Mouse (Mus musculus) hindlimb bud, embryonic 11.5 days (tissue): ENCODE measurements at regions not wholly inside any gene's neighbourhood (a gene's known extent, or its start where the extent isn't known, plus 50 kb on each side); places are given as distances from the start of the nearest gene placed in this dataset.

Source experiments
- DNase-seq: peaks from one replicate; pipeline ENCODE4 v3.0.0-alpha.2; 2012; ENCODE audit warnings: low read depth, low spot score; ENCODE audit errors: extremely low spot score

DNA sequence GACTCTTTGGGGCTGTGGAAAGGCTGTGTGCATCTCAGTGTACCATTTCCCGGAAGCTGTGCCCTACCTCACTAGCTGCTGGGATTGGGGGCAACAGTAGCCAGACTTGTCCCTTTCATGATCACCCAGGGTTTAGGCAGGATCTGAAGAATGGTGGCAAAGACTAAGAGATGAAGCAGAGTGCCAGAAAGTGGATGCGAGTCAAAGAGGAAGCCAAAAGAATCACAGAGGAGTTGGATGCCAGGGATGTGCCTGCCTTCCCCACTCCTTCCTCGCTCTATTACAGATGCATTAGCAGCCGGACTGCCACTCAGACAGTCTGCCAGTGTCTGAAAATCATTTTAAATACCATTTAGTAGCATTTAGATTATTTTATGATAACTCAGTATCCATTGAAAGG is 271.5 kb upstream of the Slc24a2 start:
- no peak for DNase-seq

- DNase-seq = no peak
Observed at GRCm38 (mm10) chr4:87500441-87500840, 270.2 kb upstream of the Slc24a2 start.

DNA sequence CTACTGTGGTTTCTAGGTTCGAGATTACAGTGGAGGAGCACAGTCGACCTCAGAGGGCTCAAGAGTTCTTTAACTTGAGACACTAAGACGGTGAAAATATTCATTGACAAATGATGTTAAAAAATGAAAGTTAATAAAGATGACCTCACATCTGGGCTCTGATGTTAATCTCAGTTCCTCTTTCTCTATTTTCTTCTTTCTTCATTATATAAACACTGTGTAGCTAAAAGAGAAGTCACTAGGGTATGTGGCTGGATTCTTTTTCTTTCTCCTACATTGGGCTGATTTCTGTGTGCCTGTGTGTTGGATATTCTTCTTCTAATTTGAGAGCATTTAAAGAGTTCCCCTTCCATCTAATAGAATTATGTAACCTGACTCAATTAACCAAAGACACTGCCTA is 257.5 kb upstream of the Slc24a2 start:
- DNase-seq = no peak

DNA sequence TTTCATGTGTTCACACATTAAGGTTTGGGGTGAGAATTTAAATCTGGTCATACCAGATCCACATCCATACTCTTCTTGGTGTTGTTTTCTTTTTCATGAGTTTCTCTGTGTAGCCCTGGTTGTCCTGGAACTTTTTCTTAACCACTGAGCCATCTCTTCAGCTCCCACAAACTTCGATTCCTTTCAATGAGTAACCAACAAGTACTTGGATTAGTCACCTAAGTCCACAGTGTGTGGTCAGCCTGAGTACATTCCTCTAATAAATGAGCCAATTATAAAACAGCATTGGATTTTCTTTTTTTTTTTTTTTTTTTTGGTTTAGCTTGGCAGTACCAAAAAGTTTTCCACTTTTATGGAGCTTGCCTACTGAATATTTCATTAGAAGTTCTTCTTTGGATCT is 245.3 kb upstream of the Slc24a2 start:
- DNase-seq = no peak

DNA sequence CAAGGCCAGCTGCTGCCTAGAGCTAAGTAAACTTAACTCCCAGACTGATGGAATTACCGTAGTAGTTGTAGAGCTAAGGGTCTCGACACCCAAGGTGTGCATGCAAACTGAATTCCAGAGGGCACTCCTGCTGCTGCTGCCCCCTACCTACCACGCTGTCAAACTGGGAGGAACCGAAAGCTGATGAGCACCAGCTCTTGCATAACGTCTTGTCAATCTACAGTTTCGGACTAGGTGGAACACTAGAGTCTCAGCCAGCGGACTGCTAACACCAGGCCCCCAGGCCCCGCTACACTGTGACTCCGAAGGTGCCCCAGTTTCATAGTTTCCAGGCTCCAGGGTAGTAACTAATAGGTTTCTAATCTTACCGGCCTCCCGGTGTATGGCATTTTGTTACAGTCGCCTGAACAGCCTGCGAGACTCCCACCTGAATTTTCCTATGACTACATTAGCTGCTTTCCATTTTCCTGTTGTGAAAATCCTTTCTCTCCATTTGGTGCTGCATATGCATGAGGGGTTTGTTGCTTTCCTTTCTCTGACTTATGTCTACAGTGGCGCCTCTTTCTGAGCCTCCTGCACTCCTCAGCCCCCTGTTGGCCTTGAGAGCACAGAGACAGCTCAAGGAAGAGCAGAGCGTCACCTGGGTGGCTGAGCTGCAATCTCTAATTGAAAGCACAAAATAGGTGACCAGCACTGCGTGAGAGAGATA is 243.2 kb upstream of the Slc24a2 start:
- DNase-seq = no peak

DNA sequence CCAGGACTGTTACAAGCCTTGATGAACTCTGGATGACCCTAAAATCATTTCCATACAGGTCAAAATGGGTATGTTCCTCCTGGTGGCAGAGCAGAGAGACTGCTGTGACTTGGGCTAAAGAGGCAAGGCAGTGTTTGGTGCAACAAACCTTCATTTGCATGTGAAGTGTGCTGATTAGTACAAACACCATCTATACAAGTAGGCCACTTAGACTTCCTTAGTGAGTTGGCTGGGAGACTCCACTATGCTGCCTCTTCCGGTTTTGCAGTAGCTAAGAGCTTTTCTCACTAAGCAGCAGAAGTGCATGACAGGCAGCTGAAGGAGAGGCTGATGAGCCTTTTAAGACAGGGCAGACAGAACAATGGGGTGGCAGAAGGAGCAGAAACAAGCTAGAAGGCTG is 242.5 kb upstream of the Slc24a2 start:
- DNase-seq = no peak

DNA sequence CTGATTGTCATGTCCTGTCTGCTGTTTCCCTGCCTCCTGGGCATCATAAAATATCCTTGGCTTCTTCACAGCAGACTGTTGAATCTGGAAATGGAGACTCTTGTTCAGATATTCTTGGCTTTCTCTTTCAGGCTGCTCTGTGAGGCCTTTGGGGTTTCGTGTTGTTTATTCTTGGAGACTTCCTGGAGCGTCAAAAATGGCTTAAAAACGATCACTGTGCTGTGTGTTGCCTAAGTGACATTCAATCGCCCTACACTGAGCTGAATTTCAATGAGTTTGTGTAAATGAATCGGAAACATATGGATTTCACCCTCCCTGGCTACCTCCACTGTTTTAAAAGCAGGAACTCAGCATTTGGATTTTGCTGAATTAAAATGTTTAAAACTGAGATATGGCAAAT is 241.1 kb upstream of the Slc24a2 start:
- no peak for DNase-seq

- DNase-seq = no peak
Observed at GRCm38 (mm10) chr4:87467600-87467999, 237.3 kb upstream of the Slc24a2 start.

GRCm38 (mm10) chr4:87467018-87467417 is 236.7 kb upstream of the Slc24a2 start:
- no peak for DNase-seq

DNA sequence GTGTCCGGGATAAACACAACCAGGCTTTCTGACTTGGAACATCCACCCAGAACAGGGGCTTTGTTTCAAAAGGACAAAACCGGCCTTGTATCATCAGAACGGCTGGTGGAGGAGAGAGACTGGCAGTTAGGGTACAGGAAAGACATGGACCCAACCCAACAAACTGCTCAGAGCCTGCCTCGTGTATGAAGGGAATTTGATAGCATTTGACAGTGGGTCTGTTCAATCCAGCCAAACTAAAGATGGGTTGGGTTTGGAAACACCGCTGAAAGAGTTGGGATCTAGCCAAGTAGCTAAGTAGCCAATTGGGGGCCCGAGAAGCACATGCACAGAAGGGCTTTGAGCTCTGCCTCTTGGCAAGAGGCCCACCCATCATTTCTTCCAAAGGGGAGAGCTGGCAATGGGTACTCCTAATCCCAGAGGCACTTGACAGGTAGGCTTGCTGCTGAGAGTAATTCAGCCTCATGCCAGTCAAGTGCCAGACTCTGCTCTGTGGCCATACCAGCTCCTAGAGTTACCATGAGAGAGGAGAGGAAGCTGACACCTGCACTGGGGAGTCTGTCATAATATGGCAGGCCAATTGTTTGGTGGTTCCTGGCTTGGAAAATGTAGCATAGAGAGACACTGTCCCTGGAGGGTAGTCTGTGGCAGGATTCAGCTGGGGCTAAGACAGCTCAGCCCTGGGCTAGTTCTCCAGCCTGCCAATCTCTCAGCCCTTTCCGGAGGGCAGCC is 231.1 kb upstream of the Slc24a2 start:
- no peak for DNase-seq

- DNase-seq = no peak
Observed at GRCm38 (mm10) chr4:87455863-87456578, 225.7 kb upstream of the Slc24a2 start.

DNA sequence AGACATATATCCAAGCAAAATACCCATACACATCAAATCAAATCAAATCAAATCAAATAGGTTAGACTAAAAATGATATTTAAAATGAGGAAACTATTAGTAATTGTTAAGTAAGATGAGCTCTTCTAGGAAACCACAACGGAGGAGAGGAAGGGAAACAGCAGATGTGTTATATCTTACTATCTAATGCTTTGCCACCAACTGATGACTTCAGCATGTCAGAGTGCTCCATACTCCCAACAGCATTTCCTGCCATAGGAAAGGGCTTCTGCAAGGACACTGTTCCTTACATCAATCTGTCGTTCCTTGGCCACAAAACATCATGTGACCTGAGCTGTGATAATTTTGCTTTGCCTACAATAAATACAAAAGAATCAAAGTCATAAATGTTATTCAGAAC is 221.8 kb upstream of the Slc24a2 start:
- DNase-seq = no peak

- peak; percentile 26 for DNase-seq
Observed at GRCm38 (mm10) chr4:87451251-87451650, 221.0 kb upstream of the Slc24a2 start.

GRCm38 (mm10) chr4:87448338-87448737 is 218.1 kb upstream of the Slc24a2 start:
- DNase-seq = peak; percentile 16

DNA sequence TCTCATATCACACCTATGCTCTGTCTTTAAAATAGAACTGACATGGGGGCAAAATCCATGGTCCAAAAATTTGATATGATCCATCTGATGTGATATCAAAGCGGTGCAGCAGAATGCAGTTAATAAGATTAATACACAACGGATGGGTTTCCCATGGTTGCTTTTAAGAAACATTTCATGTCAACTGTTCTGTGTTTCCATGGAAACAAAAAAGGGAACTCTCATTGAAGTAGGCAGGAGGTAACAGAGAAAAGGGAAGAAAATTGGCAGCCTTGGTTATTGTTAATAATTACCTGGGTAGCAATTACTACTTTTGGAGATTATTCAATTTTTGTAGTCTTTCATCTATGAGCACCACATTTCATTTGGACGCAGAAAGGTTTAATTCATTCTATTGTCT is 216.6 kb upstream of the Slc24a2 start:
- DNase-seq = no peak

DNA sequence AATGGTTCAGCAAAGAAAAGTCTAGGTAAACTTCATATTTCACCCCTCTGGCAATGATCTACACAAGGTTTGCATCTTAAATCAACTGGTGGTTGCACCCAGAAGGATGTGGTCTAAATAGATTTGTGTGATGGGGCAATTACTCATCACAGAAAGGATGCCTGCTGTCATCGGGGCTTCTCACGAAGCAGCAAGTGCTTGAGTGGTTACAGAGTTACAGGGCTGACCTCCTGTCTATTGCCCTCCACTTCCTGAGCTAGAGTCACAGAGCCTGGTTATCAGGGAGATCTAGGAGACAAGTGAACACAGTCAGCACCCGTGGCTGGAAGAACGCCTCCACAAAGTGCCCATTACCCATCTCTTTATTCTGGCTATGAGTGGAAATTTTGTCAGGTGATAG is 203.9 kb upstream of the Slc24a2 start:
- no peak for DNase-seq

DNA sequence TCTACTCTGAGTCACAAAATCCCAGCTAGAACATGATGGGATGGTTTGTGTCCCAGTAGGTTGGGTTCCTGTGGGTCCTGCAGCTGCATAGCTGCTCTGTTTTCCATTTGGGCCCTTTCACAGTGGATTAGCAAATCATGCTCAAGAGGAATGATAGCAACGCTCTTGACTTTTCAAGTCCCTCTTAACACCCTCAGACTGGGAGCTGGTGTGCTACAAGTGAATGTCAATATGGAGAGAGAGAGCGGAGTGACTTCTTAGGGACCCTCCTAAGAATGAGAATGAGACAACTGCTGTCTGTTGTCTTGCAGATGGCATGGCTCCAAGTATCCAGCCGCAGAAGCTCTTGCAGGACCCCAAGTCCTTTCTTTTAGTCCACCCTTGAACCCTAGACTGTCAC is 198.1 kb upstream of the Slc24a2 start:
- DNase-seq = no peak

DNA sequence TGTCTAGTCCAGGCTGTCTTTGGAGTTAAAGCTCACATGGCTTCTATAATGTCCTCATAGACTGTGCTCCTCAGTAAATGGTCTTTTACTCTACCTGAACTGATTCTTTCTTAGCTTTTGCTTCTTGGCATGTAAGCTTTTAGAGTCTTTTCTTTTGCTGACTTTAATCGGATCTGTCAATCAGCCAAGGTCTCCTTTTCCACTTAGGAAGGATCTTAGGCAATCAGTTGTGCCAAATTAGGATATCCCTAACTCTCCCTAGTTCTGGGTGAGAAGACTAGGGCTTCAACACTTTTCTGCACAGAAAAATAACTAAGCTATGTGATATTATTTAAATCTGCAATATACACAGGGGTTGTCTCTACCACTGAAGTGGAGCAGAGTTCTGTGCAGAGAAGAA is 193.8 kb upstream of the Slc24a2 start:
- no peak for DNase-seq

GRCm38 (mm10) chr4:87422588-87422987 is 192.3 kb upstream of the Slc24a2 start:
- no peak for DNase-seq

- no peak for DNase-seq
Observed at GRCm38 (mm10) chr4:87403354-87403753, 173.1 kb upstream of the Slc24a2 start.

GRCm38 (mm10) chr4:87402173-87402556 is 171.9 kb upstream of the Slc24a2 start:
- no peak for DNase-seq
